Mouse (Mus musculus) intestine, embryonic 15.5 days (tissue): ENCODE measurements around the gene Cers5. TPM values are rescaled to one million over a fixed set of nuclear protein-coding genes. Genes with fewer than 3 reads are reported as not detected.
"Not testable (repeated sequence)": the region's sequence is repeated elsewhere in the genome, so short reads cannot be mapped to it uniquely, and the experiment has no call there.

Source experiments
- ATAC-seq: fragments of 200-750 bp; cut with Nextera tagmentation; 2 replicates; pipeline ENCODE4 v1.8.0; 2017; ENCODE audit warnings: moderate TSS enrichment, moderate library complexity
- H3K27ac ChIP-seq: fragments of 300-500 bp; sonication (generic); 2 replicates; pipeline ENCODE4 v1.5.1; 2015; ENCODE audit warnings: mild to moderate bottlenecking, inconsistent platforms
- H3K27me3 ChIP-seq: fragments of 300-500 bp; sonication (generic); replicated peaks from 2 replicates; pipeline ENCODE4 v1.6.1; 2015; ENCODE audit warnings: inconsistent platforms
- H3K36me3 ChIP-seq: fragments of 300-500 bp; sonication (generic); 2 replicates; pipeline ENCODE4 v1.6.1; 2015; ENCODE audit warnings: inconsistent platforms
- H3K4me1 ChIP-seq: fragments of 300-500 bp; sonication (generic); replicated peaks from 2 replicates; pipeline ENCODE4 v1.6.1; 2015; ENCODE audit warnings: inconsistent platforms
- H3K4me2 ChIP-seq: fragments of 300-500 bp; sonication (generic); replicated peaks from 2 replicates; pipeline ENCODE4 v1.6.1; 2015; ENCODE audit warnings: mild to moderate bottlenecking, inconsistent platforms
- H3K4me3 ChIP-seq: fragments of 300-500 bp; sonication (generic); replicated peaks from 2 replicates; pipeline ENCODE4 v1.5.1; 2015; ENCODE audit warnings: inconsistent platforms
- H3K9ac ChIP-seq: fragments of 300-500 bp; sonication (generic); 2 replicates; pipeline ENCODE4 v1.6.1; 2015; ENCODE audit warnings: inconsistent platforms
- H3K9me3 ChIP-seq: fragments of 300-500 bp; sonication (generic); 2 replicates; pipeline ENCODE4 v1.6.1; 2016; ENCODE audit warnings: inconsistent platforms
- WGBS: fragments of 180-500 bp; shearing (Covaris S2); methylation state at CpG from one replicate; pipeline ENCODE4 v1.1.7; 2015; 5-methylcytosine and 5-hydroxymethylcytosine counted together
- polyA plus RNA-seq: library from polyadenylated mRNA; unstranded; fragments of >200 nt; fragmentation: Nextera tagmentation; extraction: Ambion mirVana; gene quantifications from 2 replicates; pipeline ENCODE4 v1.2.1, GENCODE M21; 2015

The Cers5 gene
- polyA plus RNA-seq, 1 experiment from 2014 or later = 49.5 TPM

- Histone ChIP-seq H3K9me3 (no peaks in the 10 kb centered on the region), H3K27ac (no peak overlapping the region), H3K27me3 (no peaks in the 10 kb centered on the region), H3K4me1 (0 out of 2 replicates have a peak, but pooled peaks cover under 1% of the 10 kb centered on the region), H3K9ac (no peak overlapping the region), H3K4me3 (no peak overlapping the region), H3K4me2 (no peak overlapping the region), H3K36me3 (peaks cover 35% of the 10 kb centered on the region)
- no peak for ATAC-seq
- WGBS = 89% methylated on average over 3 of the region's 3 CpGs
These were observed 41.0 kb downstream of the Cers5 start for GRCm38 (mm10) chr15:99731678-99732077.

GRCm38 (mm10) chr15:99731167-99731566 is 41.5 kb downstream of the Cers5 start:
- Histone ChIP-seq H3K27me3 (no peaks in the 10 kb centered on the region), H3K4me2 (no peak overlapping the region), H3K36me3 (peaks cover 30% of the 10 kb centered on the region), H3K4me1 (0 out of 2 replicates have a peak, but pooled peaks cover 4% of the 10 kb centered on the region), H3K9me3 (no peaks in the 10 kb centered on the region), H3K27ac (no peak overlapping the region), H3K4me3 (no peak overlapping the region), H3K9ac (no peak overlapping the region)
- 92% methylated on average over 2 of the region's 2 CpGs for WGBS
- no peak for ATAC-seq

- Histone ChIP-seq H3K36me3 (peaks cover 20% of the 10 kb centered on the region), H3K4me3 (no peak overlapping the region), H3K4me1 (peaks cover 13% of the 10 kb centered on the region), H3K9me3 (no peaks in the 10 kb centered on the region), H3K27ac (no peak overlapping the region), H3K27me3 (no peaks in the 10 kb centered on the region), H3K9ac (no peak overlapping the region), H3K4me2 (no peak overlapping the region)
- 95% methylated on average over 4 of the region's 4 CpGs for WGBS
- ATAC-seq = no peak
These were observed 43.5 kb downstream of the Cers5 start for GRCm38 (mm10) chr15:99729056-99729783.

DNA sequence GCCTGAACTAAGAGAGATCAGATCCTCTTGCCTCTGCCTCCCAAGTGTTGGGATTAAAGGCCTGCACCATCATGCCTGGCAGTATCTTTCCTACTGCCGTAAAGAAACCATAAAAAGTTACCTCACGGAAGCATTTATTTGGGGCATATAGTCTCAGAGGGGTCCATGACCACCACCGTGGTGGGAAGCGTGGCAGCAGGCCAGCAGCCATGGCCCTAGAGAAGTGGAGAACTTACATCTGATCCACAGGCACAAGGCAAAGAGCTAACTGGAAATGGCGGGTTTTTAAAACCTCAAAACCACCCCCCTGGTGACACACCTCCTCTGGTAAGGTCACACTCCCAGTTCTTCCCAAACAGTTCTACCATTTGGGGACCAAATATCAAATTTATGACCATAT is 44.5 kb downstream of the Cers5 start:
- WGBS = 95% methylated on average over 5 of the region's 5 CpGs
- H3K36me3 ChIP-seq = peaks cover 20% of the 10 kb centered on the region
- no peaks in the 10 kb centered on the region for H3K9me3 ChIP-seq
- no peak overlapping the region for H3K9ac ChIP-seq
- no peaks in the 10 kb centered on the region for H3K27me3 ChIP-seq
- peaks cover 23% of the 10 kb centered on the region for H3K4me1 ChIP-seq
- no peak overlapping the region for H3K4me3 ChIP-seq
- H3K27ac ChIP-seq = no peak overlapping the region
- ATAC-seq = no peak
- no peak overlapping the region for H3K4me2 ChIP-seq

DNA sequence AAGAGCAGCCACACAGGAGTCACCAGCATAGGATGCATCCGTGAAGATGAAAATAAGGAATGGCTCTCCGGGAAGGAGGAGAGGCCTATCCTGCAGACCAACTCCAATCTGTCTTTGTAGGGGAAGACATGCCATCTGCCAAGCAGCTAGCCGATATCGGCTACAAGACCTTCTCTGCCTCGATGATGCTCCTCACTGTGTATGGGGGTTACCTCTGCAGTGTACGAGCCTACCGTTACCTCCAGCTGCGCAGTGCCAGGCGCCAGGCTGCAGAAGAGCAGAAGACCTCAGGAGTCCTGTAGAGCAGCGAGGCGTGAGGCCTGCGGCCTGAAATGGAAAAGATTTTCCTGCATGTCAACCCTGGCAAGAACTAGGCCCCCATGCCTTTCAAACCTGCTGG is 45.2 kb downstream of the Cers5 start:
- peaks cover 20% of the 10 kb centered on the region for H3K36me3 ChIP-seq
- peaks cover 28% of the 10 kb centered on the region for H3K4me1 ChIP-seq
- H3K4me3 ChIP-seq = no peak overlapping the region
- no peak overlapping the region for H3K4me2 ChIP-seq
- H3K27ac ChIP-seq = no peak overlapping the region
- WGBS = 93% methylated on average over 12 of the region's 12 CpGs
- no peaks in the 10 kb centered on the region for H3K9me3 ChIP-seq
- no peak overlapping the region for H3K9ac ChIP-seq
- no peak for ATAC-seq
- H3K27me3 ChIP-seq = no peaks in the 10 kb centered on the region

GRCm38 (mm10) chr15:99727039-99727438 is 45.6 kb downstream of the Cers5 start:
- ATAC-seq, H3K9ac ChIP-seq, H3K9me3 ChIP-seq, H3K4me2 ChIP-seq, H3K27ac ChIP-seq, H3K27me3 ChIP-seq, H3K4me3 ChIP-seq: not testable (repeated sequence)
- 87% methylated on average over 5 of the region's 5 CpGs for WGBS
- Histone ChIP-seq H3K4me1 (peaks cover 28% of the 10 kb centered on the region), H3K36me3 (peaks cover 20% of the 10 kb centered on the region)

- ATAC-seq = no peak
- no peak overlapping the region for H3K27ac ChIP-seq
- 65% methylated on average over 2 of the region's 2 CpGs for WGBS
- peak overlapping the region; percentile 95 for H3K9ac ChIP-seq
- H3K9me3 ChIP-seq = no peaks in the 10 kb centered on the region
- H3K4me1 ChIP-seq = peaks cover 28% of the 10 kb centered on the region
- H3K27me3 ChIP-seq = no peaks in the 10 kb centered on the region
- H3K36me3 ChIP-seq = peaks cover 20% of the 10 kb centered on the region
- peak overlapping the region; percentile 78 for H3K4me2 ChIP-seq
- peak overlapping the region; percentile 99 for H3K4me3 ChIP-seq
These were observed 46.1 kb downstream of the Cers5 start for GRCm38 (mm10) chr15:99726549-99726948.

GRCm38 (mm10) chr15:99725341-99726155 is 47.1 kb downstream of the Cers5 start, which contains the start of gene Cox14:
TSS of gene Cox14 (plus strand) at chr15:99725618.
- H3K36me3 ChIP-seq = peaks cover 20% of the 10 kb centered on the region
- H3K4me2 ChIP-seq = peak within 1 kb of the TSS; percentile 78
- H3K27me3 ChIP-seq = no peaks in the 10 kb centered on the region
- peak; percentile 95 for ATAC-seq
- peak within 1 kb of the TSS; percentile 93 for H3K27ac ChIP-seq
- under 1% methylated on average over 63 of the region's 68 CpGs for WGBS
- peak within 1 kb of the TSS; percentile 95 for H3K9ac ChIP-seq
- H3K4me1 ChIP-seq = peaks cover 28% of the 10 kb centered on the region
- no peaks in the 10 kb centered on the region for H3K9me3 ChIP-seq
- peak within 1 kb of the TSS; percentile 99 for H3K4me3 ChIP-seq

GRCm38 (mm10) chr15:99724292-99725021 is 48.2 kb downstream of the Cers5 start:
- peaks cover 28% of the 10 kb centered on the region for H3K4me1 ChIP-seq
- peak overlapping the region; percentile 99 for H3K4me3 ChIP-seq
- H3K36me3 ChIP-seq = peaks cover 20% of the 10 kb centered on the region
- peak overlapping the region; percentile 61 for H3K27ac ChIP-seq
- ATAC-seq = peak; percentile 35
- 9% methylated on average over 16 of the region's 16 CpGs for WGBS
- peak overlapping the region; percentile 77 for H3K4me2 ChIP-seq
- H3K9ac ChIP-seq = no peak overlapping the region
- no peaks in the 10 kb centered on the region for H3K9me3 ChIP-seq
- H3K27me3 ChIP-seq = no peaks in the 10 kb centered on the region

DNA sequence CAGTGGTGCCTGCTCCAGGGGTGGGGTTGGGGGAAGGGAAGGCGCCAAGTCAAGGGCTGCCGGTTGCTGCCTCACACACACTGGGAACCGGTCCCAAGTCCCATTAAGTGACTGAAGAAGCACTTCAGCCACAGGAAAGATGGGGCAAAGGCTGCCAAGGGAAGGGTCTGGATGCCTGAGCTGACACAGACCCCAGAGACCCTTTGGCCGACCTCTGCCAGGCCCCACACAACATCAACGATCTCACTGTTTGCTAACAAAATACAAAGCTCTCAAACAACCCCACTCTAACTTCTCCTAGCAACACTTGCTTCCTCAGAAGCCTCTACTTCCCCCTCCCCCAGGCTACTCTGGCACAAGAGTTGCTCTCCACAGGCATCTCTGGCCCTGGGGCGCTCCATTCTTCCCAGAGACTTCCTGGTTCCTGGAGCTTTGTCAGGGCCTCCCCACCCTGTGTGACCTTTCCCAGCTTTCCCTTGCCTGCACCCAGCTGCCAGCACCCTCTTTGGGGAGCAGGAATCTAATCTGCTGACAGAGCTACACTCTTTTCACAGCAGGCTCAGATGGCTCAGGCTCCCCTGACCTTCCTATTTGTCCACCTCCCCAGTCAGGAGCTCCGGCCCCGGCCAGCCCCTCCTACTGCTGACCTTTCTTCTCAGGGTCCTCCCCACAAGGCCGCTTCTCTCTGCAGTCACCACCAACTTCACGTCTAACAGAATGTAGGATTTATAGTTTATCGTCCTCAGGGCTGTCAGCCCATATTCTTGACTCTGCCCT is 49.0 kb downstream of the Cers5 start:
- Histone ChIP-seq H3K4me3 (no peak overlapping the region), H3K27ac (peak overlapping the region; percentile 61), H3K36me3 (peaks cover 13% of the 10 kb centered on the region), H3K9ac (no peak overlapping the region), H3K9me3 (no peaks in the 10 kb centered on the region), H3K4me2 (peak overlapping the region; percentile 77), H3K4me1 (peaks cover 28% of the 10 kb centered on the region), H3K27me3 (no peaks in the 10 kb centered on the region)
- WGBS = 27% methylated on average over 11 of the region's 11 CpGs
- peak; percentile 23; the same call in 1 of the 2 replicates for ATAC-seq

DNA sequence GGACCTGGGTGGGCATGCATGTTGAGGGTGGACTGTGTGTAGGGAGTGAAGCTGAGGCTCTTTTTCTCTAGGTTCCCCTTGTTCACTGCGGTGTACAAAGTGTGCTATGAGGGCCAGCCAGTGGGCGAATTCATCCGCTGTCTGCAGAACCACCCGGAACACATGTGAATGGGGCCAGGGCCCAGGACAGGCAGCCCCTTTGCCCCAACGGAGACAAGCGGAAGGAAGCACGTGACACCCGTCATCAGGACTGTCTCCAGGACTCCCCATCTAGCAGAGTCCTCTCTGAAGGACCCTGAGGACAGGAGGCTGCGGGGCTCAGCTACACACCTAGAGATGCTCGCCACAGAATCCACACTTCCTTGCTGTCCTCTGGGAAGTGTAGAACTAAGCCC is 49.6 kb downstream of the Cers5 start:
- H3K4me2 ChIP-seq = 0 out of 2 replicates have a peak overlapping the region, but pooled peaks have one; percentile 7
- ATAC-seq = no peak
- no peak overlapping the region for H3K4me3 ChIP-seq
- H3K9me3 ChIP-seq = no peaks in the 10 kb centered on the region
- peak overlapping the region; percentile 61 for H3K27ac ChIP-seq
- peaks cover 7% of the 10 kb centered on the region for H3K36me3 ChIP-seq
- 62% methylated on average over 10 of the region's 10 CpGs for WGBS
- peaks cover 30% of the 10 kb centered on the region for H3K4me1 ChIP-seq
- H3K9ac ChIP-seq = no peak overlapping the region
- no peaks in the 10 kb centered on the region for H3K27me3 ChIP-seq
